Mouse (Mus musculus) liver, adult 2 months (tissue): ENCODE data around the gene Zfp804a.

Experiments used
- CTCF ChIP-seq: fragments of 200-500 bp; IDR thresholded peaks from 2 replicates; pipeline ENCODE4 v1.5.1; 2011; ENCODE audit warnings: low read depth, low read length, control low read depth
- POLR2A ChIP-seq: fragments of 200-500 bp; IDR thresholded peaks from 2 replicates; pipeline ENCODE4 v1.6.1; 2011; ENCODE audit warnings: low read length, control low read depth; ENCODE audit not compliant: insufficient read depth; ENCODE audit errors: extremely low read depth

DNA sequence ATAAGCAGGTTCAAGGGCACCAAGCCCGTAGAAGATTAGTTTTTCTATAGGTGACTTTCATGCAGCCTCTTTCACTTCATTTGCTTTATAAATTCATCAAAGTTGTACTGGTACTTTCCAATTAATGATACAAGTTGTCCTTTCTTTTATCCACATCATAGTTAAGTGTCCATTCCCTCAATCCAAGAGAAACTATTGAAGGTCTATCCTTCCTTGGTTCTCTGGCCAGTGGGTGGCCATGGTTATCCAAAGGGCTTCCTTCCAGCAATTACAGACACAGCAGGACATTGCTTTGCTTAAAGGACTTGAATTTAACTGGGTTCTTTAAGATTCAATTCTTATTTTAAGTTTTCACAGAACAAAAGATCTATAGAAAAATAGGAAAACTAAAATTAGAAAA is 158.9 kb downstream of the Zfp804a start:
- no peak for TF ChIP-seq POLR2A
- no peak for TF ChIP-seq CTCF
